Mouse (Mus musculus): ENCODE data around the gene Mex3d. TPM values are rescaled to one million over a fixed set of nuclear protein-coding genes. Genes with fewer than 3 reads are reported as not detected.
A peak's percentile ranks its signal among the peaks of the same experiment; 100 is the strongest.

Mex3d gene
- polyA plus RNA-seq, 1 experiment from 2014 or later = 22.7 TPM

DNA sequence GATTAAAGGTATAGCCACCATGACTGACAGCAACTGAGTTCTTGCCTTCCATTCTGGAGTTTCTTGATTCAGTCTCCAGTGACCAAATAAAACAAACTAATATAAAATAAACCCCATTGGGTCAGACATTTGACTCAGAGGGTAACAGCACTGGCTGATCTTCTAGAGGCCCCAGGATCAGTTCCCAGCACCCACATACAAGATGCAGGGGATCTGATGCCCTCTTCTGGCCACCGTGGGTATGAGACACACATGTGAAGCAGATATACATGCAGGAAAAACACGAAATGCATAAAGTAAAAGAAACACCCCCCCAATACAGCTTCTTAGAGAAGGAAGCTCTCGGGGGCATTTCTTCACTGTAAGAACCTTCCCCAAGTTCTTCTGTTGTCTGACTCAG, 37.6 kb upstream of the Mex3d start:
- ATAC-seq (replicated peaks) = no peak
- Histone ChIP-seq H3K4me2 (replicated peaks) (no peak overlapping the region), H3K4me1 (peaks cover 29% of the 10 kb centered on the region), H3K9me3 (no peaks in the 10 kb centered on the region), H3K4me3 (no peak overlapping the region), H3K9ac (replicated peaks) (no peak overlapping the region), H3K27me3 (no peaks in the 10 kb centered on the region), H3K27ac (replicated peaks) (no peak overlapping the region), H3K36me3 (peaks cover 74% of the 10 kb centered on the region)
- WGBS = 98% methylated on average over 3 of the region's 3 CpGs

GRCm38 (mm10) chr10:80423562-80423961, 36.1 kb upstream of the Mex3d start:
- no peak for ATAC-seq (replicated peaks)
- no peak overlapping the region for H3K9ac ChIP-seq (replicated peaks)
- WGBS = 45% methylated on average over 4 of the region's 4 CpGs
- peaks cover 44% of the 10 kb centered on the region for H3K4me1 ChIP-seq
- peaks cover 73% of the 10 kb centered on the region for H3K36me3 ChIP-seq
- no peak overlapping the region for H3K4me2 ChIP-seq (replicated peaks)
- H3K9me3 ChIP-seq = no peaks in the 10 kb centered on the region
- H3K27me3 ChIP-seq = no peaks in the 10 kb centered on the region
- peak overlapping the region; percentile 69 for H3K27ac ChIP-seq (replicated peaks)
- no peak overlapping the region for H3K4me3 ChIP-seq

GRCm38 (mm10) chr10:80421651-80422472, 34.4 kb upstream of the Mex3d start:
- ATAC-seq (replicated peaks) = peak; percentile 36; the same call in 1 of the 2 replicates
- no peaks in the 10 kb centered on the region for H3K9me3 ChIP-seq
- H3K9ac ChIP-seq (replicated peaks) = no peak overlapping the region
- no peak overlapping the region for H3K4me3 ChIP-seq
- H3K4me2 ChIP-seq (replicated peaks) = no peak overlapping the region
- no peaks in the 10 kb centered on the region for H3K27me3 ChIP-seq
- H3K27ac ChIP-seq (replicated peaks) = peak overlapping the region; percentile 69
- peaks cover 73% of the 10 kb centered on the region for H3K36me3 ChIP-seq
- peaks cover 52% of the 10 kb centered on the region for H3K4me1 ChIP-seq
- 69% methylated on average over 9 of the region's 9 CpGs for WGBS

DNA sequence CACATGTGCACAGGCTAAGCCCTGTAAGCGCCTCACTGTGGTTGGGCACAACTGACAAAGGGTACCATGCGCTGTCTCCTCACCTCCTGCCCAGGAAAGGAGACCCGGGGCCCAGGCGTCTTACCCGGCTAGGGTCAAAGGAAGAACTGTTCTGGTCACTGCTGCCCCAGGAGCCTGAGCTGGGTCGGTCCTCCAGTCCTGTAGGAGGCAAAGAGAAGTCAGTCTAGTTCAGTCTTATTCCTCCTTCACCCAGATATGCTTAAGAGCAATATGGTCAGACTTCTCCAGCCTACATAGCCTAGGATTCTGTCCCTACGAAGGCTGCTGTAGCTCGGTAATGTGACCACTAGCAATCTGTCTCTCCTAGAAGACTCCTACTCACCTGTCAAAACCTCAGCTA, 33.7 kb upstream of the Mex3d start:
- H3K9ac ChIP-seq (replicated peaks) = no peak overlapping the region
- ATAC-seq (replicated peaks) = no peak
- peaks cover 73% of the 10 kb centered on the region for H3K36me3 ChIP-seq
- H3K4me3 ChIP-seq = no peak overlapping the region
- H3K27me3 ChIP-seq = no peaks in the 10 kb centered on the region
- WGBS = 94% methylated on average over 8 of the region's 8 CpGs
- H3K4me2 ChIP-seq (replicated peaks) = no peak overlapping the region
- H3K9me3 ChIP-seq = no peaks in the 10 kb centered on the region
- H3K27ac ChIP-seq (replicated peaks) = peak overlapping the region; percentile 69; the same call in 1 of the 2 replicates
- H3K4me1 ChIP-seq = peaks cover 52% of the 10 kb centered on the region

DNA sequence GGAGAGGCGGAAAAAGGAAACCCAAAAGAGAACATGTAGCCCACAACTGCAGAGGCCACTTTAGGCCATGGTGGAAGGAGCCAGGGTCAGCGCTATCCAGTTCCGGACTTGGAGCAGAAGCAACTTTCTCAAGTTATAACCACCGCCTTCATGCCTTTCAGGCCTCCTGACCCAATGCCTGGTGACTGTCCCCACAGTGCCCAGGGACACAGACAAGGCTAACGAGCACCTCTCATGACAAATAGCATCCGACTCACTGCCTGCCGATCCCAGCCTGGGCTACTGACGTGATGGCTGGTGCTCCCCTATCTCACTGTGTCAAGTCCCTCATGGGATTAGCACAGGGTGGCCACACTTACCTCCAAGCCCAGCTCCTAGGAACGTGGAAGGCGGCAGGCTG, 33.3 kb upstream of the Mex3d start:
- 86% methylated on average over 10 of the region's 10 CpGs for WGBS
- H3K36me3 ChIP-seq = peaks cover 72% of the 10 kb centered on the region
- H3K9me3 ChIP-seq = no peaks in the 10 kb centered on the region
- H3K4me3 ChIP-seq = no peak overlapping the region
- no peaks in the 10 kb centered on the region for H3K27me3 ChIP-seq
- no peak overlapping the region for H3K4me2 ChIP-seq (replicated peaks)
- peaks cover 52% of the 10 kb centered on the region for H3K4me1 ChIP-seq
- no peak overlapping the region for H3K27ac ChIP-seq (replicated peaks)
- H3K9ac ChIP-seq (replicated peaks) = no peak overlapping the region
- ATAC-seq (replicated peaks) = no peak

- peaks cover 72% of the 10 kb centered on the region for H3K36me3 ChIP-seq
- H3K27me3 ChIP-seq = no peaks in the 10 kb centered on the region
- H3K4me1 ChIP-seq = peaks cover 49% of the 10 kb centered on the region
- no peaks in the 10 kb centered on the region for H3K9me3 ChIP-seq
- no peak overlapping the region for H3K4me3 ChIP-seq
- peak overlapping the region; percentile 51 for H3K27ac ChIP-seq (replicated peaks)
- H3K9ac ChIP-seq (replicated peaks) = no peak overlapping the region
- WGBS = 58% methylated on average over 8 of the region's 8 CpGs
- ATAC-seq (replicated peaks) = no peak
- H3K4me2 ChIP-seq (replicated peaks) = no peak overlapping the region
Measured at GRCm38 (mm10) chr10:80419419-80419818, 32.0 kb upstream of the Mex3d start.

DNA sequence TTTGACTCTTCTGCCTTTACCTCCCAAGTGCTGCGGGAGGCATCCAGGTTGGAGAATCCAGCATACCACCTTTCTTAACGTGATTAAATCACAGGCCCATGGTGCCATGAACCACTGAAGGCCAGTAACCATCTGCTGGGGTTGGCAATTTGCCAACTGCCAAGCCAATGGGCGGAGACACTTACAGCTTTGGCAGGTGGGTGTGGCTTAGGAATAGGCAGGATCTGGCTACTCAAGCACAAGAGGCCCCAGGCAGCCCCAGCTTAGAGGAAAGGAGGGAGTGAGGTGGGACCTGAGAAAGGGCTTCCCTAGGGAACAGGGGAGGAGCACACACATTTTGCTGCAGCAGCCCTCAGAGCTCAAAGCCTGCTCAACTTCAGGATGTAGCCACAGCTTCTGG, 30.9 kb upstream of the Mex3d start:
- Histone ChIP-seq H3K9me3 (no peaks in the 10 kb centered on the region), H3K27ac (replicated peaks) (peak overlapping the region; percentile 51), H3K27me3 (no peaks in the 10 kb centered on the region), H3K9ac (replicated peaks) (no peak overlapping the region), H3K4me3 (no peak overlapping the region), H3K36me3 (peaks cover 81% of the 10 kb centered on the region), H3K4me1 (peaks cover 50% of the 10 kb centered on the region), H3K4me2 (replicated peaks) (no peak overlapping the region)
- WGBS = 22% methylated on average over 3 of the region's 3 CpGs
- 0 out of 2 replicates have a peak, but pooled peaks have one; percentile 27 for ATAC-seq (replicated peaks)

DNA sequence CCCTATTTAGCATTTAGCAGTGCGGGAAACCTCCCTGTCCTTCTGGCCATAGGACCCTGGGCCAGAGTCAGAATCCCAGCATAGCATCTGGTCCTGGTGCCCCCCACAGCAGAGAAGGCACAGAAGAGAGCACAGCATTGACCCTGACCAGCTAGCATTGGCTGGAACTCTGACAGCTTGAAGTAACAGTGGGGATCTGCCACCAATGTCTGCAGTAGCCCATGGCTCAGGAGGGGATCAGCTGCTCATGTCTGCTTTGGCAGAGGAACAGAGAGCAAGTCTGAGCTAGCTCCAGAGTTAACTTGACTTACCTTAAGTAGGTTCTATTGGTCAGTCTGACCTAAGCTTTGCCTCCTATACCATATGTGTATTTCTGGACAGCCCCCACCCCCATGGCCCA, 30.4 kb upstream of the Mex3d start:
- H3K4me2 ChIP-seq (replicated peaks) = no peak overlapping the region
- H3K27me3 ChIP-seq = no peaks in the 10 kb centered on the region
- no peak overlapping the region for H3K9ac ChIP-seq (replicated peaks)
- H3K4me3 ChIP-seq = no peak overlapping the region
- peaks cover 86% of the 10 kb centered on the region for H3K36me3 ChIP-seq
- H3K9me3 ChIP-seq = no peaks in the 10 kb centered on the region
- H3K4me1 ChIP-seq = peaks cover 50% of the 10 kb centered on the region
- ATAC-seq (replicated peaks) = no peak
- WGBS = 89% methylated on average over 1 of the region's 1 CpGs
- H3K27ac ChIP-seq (replicated peaks) = peak overlapping the region; percentile 51

- ATAC-seq (replicated peaks) = no peak
- Histone ChIP-seq H3K4me3 (no peak overlapping the region), H3K36me3 (peaks cover 90% of the 10 kb centered on the region), H3K4me1 (peaks cover 48% of the 10 kb centered on the region), H3K27me3 (no peaks in the 10 kb centered on the region), H3K27ac (replicated peaks) (no peak overlapping the region; the same call in 1 of the 2 replicates), H3K9ac (replicated peaks) (no peak overlapping the region), H3K9me3 (no peaks in the 10 kb centered on the region), H3K4me2 (replicated peaks) (no peak overlapping the region)
- 91% methylated on average over 10 of the region's 10 CpGs for WGBS
Measured at GRCm38 (mm10) chr10:80417371-80417770, 29.9 kb upstream of the Mex3d start.

- Histone ChIP-seq H3K36me3 (peaks cover 95% of the 10 kb centered on the region), H3K4me1 (peaks cover 39% of the 10 kb centered on the region), H3K9me3 (no peaks in the 10 kb centered on the region), H3K4me3 (no peak overlapping the region), H3K27me3 (no peaks in the 10 kb centered on the region), H3K4me2 (replicated peaks) (no peak overlapping the region), H3K9ac (replicated peaks) (no peak overlapping the region), H3K27ac (replicated peaks) (no peak overlapping the region)
- 90% methylated on average over 7 of the region's 7 CpGs for WGBS
- ATAC-seq (replicated peaks) = no peak
Measured at GRCm38 (mm10) chr10:80415566-80415965, 28.1 kb upstream of the Mex3d start.

- H3K27me3 ChIP-seq = no peaks in the 10 kb centered on the region
- 75% methylated on average over 44 of the region's 44 CpGs for WGBS
- peaks cover 18% of the 10 kb centered on the region for H3K4me1 ChIP-seq
- no peaks in the 10 kb centered on the region for H3K9me3 ChIP-seq
- no peak overlapping the region for H3K4me3 ChIP-seq
- peaks cover 88% of the 10 kb centered on the region for H3K36me3 ChIP-seq
- H3K4me2 ChIP-seq (replicated peaks) = no peak overlapping the region
- no peak overlapping the region for H3K9ac ChIP-seq (replicated peaks)
- ATAC-seq (replicated peaks) = no peak; the same call in 1 of the 2 replicates
- H3K27ac ChIP-seq (replicated peaks) = peak overlapping the region; percentile 78
Measured at GRCm38 (mm10) chr10:80412656-80413541, 25.4 kb upstream of the Mex3d start.

- Histone ChIP-seq H3K4me2 (replicated peaks) (no peak overlapping the region), H3K9me3 (no peaks in the 10 kb centered on the region), H3K4me1 (peaks cover 27% of the 10 kb centered on the region), H3K9ac (replicated peaks) (no peak overlapping the region), H3K27ac (replicated peaks) (no peak overlapping the region), H3K4me3 (no peak overlapping the region), H3K36me3 (peaks cover 52% of the 10 kb centered on the region), H3K27me3 (no peaks in the 10 kb centered on the region)
- no peak for ATAC-seq (replicated peaks)
- WGBS = 50% methylated on average over 4 of the region's 4 CpGs
Measured at GRCm38 (mm10) chr10:80407924-80408323, 20.5 kb upstream of the Mex3d start.
